Mouse (Mus musculus): Measurements from ENCODE around the gene Tent2.
A peak's percentile ranks its signal among the peaks of the same experiment; 100 is the strongest.
"Not testable (repeated sequence)": the region's sequence is repeated elsewhere in the genome, so short reads cannot be mapped to it uniquely, and the experiment has no call there.

Tent2 gene

DNA sequence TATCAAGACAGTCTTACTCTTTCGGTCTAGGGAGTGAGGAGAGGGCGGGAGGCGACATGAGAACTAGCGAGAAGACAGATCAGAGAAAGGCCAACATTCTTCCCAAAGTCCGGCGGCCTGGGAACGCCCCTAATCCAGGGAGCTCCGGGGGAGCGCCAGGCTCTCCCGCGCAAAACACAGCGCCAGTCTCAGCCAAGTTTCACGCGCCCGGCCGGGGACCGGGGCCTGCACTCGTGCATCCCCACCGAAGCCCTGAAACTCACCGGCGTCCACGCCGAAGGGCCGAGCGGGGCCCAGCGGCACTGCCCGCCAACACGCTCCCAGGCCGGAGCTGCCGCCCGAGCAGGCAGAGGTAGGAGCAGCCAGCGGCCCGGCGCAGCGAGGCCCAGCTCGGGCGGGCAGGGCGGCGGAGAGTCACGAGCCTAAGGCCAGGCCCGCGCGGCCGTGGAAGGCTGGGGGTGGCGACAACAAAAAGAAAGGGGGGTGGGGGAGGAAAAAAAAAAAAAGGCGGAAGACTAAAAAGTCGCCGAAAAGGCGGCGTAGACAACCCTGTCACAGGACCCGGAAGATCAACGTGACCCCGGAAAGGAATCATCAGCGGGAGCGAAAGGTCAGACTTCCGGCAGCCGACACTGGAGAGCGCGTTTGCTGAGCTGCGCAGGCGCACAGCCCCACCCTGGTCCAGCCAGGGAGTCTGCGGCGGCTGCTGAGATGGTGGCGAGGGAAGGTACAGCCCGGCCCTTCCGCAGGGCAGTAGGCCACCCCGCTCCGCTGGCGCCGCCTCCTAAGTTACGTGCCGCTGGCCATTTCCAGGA is at the start of gene Tent2:
Gene Tent2, minus strand, starts transcription at position 555 of the 815 bp plus-strand sequence.
- DNase-seq (ENCODE audit: low read depth), result peak; percentile 96

DNA sequence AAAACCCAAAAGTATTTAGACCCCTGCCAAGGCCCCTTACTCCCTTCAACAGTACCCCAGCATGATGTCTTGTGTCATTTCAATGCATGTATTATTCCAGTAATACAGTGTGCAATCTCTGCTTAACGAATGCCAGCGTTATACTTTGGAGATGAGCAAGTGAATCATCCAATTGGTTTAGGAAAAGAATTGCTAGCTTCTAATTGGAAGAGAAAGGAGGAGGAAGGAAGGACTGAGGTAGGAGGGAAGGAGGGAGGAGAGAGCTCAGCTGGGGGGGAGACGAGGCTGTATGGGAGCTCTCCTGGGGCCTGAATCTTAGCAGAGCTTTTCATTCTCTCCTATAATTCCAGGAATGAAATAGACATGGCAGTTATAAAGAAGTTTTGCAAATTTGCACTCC is 49.0 kb upstream of the Tent2 start:
- no peak for DNase-seq (ENCODE audit: low read depth)

DNA sequence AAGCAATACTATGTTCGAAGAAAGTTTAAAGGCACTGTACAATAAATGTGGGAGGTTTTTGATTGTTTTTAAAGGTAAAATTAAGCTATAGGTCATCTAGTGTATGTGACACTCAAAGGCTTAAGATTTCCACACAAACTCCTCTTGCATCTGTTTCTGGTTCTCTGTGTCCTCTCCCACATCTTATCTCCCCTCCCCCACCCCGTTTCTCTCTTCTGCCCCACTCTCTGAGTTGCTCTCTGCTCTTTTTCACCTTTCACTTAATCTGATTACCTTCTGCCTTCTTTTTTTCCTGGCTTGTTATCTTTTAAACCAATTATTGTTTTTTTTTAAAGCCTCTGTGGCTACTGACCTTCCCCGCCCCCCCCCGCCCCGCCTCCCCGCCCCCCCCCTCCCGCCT is 47.4 kb upstream of the Tent2 start:
- no peak for DNase-seq (ENCODE audit: low read depth)

DNA sequence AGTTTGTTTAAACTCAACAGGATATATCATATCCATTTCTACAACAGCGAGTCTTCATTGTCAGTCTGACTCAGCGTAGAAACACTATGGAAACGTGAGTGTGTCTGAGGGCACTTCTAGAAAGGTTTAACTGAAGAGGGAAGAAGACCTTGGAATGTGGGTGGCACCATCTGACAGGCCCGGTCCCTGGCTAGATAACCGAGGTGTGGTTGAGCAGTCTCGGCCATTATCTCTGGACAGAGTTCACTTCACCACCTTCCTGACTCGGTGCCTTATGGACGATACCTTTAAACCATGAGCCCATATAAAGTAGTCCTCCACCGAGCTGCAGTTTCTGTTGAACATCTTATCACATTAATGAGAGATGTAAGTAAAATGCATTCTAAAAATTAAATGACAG is 46.9 kb upstream of the Tent2 start:
- no peak for DNase-seq (ENCODE audit: low read depth)

DNA sequence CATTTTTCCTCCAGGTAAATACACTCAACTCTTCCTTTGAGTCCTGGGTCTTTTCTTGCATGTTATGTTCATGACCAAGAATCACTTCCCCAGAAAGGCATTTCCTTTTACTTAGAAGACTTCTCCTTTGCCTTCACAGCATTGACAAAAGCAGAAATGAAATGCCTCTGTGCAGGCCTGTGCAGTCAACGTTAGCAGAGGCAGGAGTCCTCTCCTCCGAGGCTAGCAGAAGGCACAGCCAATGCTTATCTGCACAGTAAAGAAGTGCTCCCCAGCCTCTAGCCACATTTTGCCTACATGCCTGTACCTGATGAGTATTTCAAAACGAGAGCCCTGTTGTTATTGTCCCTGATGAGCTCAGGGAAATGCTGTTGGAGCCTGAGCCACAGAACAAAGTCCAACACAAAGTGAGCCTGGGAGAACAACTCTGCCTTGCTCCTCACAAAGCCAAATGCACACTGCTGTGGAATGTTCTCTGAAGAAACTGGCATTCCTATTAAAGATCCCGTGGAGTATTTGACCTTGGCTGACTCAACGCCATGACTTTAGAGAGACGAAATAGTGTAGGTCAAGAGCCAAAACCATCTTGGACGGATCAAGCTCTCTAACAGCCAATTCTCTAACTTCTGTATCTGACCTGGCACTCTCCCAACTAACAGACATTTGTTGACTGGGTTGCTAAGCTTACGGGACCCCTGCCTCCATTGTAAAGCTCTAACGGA is 45.7 kb upstream of the Tent2 start:
- DNase-seq (ENCODE audit: low read depth), result peak; percentile 39

DNA sequence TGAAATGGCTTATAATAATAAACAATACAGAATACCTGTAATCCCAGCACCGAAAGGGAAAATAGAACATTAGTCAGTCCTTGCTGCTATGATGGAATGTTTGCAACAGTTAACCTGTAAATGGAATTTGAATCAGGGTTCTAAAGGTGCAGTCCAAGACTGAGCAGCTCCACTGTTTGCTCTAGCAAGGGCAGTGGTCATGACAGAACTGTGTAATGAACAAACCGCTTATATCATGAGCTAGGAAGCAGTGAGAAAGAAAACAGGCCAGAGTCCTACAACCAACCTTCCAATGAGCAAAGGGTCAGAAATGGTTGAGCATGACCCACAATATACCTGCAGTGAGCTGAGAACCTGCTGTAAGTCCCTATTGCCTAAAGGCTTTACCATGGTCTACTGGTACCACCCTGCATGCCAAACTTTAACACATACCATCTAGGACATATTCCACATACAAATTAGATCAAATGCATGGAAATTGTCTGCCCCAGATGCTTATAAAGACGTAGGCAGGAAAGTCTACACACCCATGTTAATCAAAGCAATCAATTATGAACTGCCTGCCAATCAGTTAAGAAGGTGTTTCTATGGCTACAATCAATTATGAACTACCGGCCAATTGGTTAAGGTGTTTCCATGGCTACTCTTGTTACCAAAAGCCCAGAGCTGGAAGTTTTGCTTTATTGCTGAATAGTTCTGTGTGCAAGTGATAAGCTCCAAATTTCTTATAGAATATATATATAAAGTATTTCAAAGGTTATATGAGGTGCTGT is 42.3 kb upstream of the Tent2 start:
- DNase-seq (ENCODE audit: low read depth), result no peak

DNA sequence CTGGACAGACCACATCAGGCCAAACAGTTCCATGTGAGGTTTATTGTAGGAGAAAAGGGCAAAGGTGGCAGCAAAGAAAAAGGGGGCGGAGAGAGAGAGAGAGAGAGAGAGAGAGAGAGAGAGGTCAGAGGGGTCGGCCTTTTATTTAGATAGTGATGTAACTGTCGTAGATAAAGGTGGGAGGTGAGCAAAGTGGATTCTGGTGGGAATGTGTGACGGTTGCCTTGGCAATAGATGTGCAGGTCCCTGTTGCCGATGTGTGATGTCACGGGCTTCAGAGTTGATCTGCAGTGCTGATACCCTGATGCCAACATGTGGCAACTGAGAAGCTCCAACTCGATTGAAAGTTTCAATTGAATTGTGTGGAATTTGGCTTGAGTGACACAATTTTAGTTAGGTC is 40.1 kb upstream of the Tent2 start:
- no peak for DNase-seq (ENCODE audit: low read depth)

DNA sequence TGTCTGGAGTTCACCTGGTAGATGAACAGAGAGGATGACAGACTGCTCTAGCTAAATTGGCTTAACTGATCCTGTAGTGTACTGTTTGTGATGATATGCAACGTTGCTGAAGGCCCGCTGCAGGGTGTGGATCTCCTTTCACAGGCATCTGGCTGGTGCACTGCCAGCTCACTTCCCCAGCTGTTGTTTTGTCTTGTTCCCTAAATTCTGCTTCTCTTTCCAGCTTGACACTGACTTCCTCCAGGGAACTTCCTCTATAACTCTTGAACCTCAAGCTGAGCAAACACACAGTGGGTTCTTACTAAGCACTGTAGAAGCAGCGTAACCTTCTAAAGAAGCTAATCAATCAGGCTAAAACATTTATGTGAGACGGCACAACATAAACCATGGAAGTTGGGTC is 38.8 kb upstream of the Tent2 start:
- DNase-seq (ENCODE audit: low read depth), result no peak

DNA sequence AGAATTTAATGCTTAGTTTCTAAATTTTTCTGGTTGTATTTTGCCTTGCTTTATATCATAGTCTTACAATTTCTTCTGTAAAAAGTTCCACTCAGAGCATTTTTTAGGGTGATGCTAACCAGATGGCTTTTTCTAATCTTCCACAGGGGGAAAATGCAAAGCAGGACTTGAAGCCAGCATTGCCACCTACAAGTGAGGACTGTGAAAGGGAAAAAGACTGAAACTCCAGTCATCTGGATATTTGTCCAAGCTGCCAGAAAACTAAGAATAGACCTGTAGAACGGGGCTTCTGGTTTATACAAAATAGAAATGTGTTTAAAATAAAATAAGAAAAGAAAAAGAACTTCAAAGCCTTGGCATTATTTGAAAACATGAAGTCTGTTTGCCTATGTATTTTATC is 19.6 kb upstream of the Tent2 start:
- no peak for DNase-seq (ENCODE audit: low read depth)

DNA sequence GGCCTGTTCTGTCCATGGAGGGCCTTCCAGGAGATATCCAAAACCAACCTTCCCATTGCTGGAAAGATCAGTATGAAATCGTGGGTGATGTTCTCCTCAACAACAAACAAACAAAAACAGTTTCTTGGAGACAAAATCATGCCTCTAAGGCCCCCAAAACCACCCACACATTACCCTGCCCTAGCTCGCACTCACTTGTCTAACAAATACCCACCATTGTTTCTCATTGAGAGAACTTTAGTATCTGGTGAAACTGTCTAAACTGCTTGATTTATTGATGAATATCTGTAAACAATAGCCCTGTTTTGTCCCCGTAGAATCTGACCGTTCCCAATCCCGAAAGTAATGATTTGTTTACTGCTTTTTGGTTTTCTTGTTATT is 451 bp upstream of the Tent2 start:
- DNase-seq (ENCODE audit: low read depth), result no peak

DNA sequence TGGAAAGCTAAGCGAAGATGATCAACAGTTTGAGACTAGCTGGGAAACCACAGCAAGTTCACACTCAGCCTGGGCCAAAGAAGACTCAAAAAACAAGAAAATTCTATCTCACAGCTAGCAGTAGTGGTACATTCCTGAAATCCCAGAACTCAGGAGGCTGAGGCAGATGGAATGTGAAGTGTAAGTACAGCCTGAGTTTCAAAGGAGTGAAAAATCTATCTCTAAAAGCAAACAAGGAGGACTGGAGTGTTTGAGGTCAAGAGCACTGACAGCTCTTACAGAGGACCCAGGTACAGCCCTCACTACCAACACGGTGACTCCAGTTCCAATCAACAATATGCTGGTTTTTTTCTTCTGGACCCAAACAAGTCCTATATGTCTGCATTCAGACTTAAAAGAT is 2.8 kb downstream of the Tent2 start:
- DNase-seq (ENCODE audit: low read depth), result no peak

DNA sequence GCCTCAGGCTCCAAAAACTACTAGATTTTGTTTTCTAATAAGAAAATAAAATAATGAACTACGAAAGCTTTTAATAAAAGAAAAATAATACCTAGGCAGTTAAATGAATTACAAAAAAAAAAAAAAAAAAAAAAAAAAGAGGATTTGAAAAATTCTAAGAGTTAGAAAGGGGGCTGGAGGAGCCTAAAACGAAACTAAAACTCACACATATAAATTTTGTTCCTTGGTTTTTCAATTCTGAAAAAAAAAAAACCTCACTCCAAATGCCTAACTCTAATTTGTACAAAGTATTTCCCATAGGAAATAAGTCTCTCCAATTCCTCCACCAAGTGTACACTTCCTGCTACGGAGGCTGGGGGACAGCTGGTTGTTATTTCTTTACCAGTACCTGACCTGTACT is 3.4 kb downstream of the Tent2 start:
- no peak for DNase-seq (ENCODE audit: low read depth)

DNA sequence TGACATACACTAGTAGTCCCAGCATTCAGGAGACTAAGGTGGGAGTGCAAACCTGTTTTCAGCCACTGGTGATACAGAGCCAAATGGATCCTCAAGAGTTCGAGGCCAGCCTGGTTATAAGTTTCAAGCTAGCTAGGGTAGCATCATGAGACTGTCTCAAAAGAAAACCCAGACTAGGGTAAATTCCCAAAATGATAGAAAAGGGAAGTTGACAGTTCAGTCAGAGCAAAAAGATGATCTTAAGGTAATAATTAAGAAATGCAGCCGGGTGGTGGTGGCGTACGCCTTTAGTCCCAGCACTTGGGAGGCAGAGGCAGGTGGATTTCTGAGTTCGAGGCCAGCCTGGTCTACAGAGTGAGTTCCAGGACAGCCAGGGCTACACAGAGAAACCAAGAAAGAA is 4.4 kb downstream of the Tent2 start:
- not testable (repeated sequence) for DNase-seq (ENCODE audit: low read depth)

DNA sequence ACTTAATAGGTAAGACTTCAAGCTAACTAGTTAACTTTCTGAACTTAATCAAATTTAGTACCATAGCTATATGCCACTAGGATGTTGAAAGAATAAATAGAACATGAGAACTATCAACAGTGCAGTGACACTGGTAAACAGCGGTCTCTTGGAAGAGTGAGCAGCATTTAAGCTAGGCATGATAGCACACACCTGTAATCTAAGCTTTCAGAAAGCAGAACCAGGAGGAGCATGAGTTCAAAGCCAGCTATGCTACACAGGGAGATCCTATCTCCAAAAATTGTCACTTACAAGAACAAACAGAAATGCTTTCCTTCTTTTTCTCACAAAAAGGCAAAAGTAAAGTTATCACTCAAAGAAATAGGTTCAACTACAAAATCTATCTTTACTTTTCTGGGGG is 11.8 kb downstream of the Tent2 start:
- no peak for DNase-seq (ENCODE audit: low read depth)

DNA sequence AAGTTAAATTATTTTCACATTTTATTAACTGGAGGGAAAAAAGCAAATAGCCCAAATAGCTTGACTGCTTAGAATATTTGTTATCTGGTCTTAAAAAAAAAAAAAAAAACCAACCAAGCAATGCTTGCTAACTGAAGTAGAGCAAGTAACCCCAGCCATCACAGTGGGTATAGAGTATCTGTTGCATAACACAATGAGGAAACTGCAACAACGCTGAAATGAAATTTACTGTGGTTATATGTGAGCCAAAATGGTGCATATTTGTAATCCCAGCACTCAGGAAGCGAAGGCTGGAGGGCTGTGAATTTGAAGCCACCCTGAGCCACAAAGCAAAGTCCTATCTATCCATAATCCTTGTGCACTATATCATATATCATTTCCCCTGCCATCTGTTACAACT is 12.7 kb downstream of the Tent2 start:
- DNase-seq (ENCODE audit: low read depth), result no peak

DNA sequence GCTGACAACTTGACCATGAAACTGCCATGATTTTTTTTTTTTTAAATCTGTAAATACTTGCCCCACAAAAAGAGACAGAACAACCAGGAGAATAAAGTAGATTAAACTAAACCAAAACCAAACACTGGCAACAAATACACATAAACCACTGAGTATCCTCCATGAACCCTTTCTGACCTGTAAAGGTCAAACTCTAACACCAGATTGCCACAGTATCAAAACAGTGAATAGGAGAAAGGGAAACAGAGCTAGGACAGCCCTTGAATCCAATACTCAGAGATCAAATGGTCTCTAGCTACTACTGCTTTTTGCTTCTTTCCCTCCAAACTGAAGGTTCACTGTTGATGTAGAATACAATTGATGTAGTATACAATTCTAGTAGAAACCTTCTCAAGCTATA is 14.6 kb downstream of the Tent2 start:
- no peak for DNase-seq (ENCODE audit: low read depth)

DNA sequence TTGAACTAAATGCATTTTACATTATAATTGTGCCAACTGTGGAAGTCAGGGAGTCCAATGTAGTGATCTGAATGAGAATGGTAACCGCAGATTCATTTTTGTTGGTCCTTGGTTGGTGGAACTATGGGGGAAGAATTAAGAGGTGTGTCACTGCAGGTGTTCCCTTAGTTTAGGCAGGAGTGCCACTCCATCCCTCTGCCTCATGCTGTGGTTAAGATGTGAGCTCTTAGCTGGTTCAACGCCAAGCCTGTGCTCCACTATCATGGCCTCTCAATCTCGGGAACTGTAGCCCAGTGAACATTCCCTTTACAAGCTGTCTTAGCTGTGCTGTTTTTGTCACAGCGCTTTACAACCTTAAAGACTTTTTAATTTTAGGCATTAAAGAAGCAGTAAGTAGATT is 28.9 kb downstream of the Tent2 start:
- DNase-seq (ENCODE audit: low read depth), result no peak

DNA sequence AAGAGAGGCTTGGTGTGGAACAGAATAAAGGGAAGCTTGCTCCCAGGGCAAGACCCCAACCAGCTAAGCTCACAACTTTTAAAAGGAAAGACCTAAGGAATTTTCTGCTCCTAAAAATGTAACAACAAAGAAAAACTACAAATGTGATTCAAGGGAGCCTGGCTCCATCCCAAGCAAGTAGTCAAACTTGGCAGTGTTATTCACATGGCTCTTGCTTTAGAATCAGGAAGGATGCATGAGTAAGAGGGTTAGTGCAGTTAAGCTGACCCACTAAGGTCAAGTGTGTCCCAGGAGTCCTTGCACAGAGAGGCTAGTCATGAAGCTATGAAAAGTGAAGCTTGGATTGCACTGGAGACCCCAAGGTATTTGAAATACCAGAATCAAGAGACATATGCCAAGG is 29.7 kb downstream of the Tent2 start:
- peak; percentile 88 for DNase-seq (ENCODE audit: low read depth)

DNA sequence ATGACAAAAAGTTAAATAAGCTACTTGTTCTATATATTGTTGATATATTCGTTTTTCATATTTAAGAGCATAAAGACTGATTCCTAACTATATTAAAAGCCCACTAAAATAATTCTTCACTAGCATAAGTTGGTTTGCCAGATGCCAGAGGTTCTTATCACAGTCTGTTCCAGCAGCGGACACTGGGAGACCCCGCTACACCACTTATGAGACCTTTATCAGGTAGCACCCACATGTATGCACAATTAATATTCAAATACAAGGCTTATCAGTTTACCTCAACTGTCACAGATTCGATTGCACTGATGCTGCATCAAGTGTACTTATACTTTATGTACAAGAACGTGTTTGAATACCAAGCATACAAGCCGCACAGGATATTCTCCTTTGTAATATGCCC is 33.9 kb downstream of the Tent2 start:
- no peak for DNase-seq (ENCODE audit: low read depth)

DNA sequence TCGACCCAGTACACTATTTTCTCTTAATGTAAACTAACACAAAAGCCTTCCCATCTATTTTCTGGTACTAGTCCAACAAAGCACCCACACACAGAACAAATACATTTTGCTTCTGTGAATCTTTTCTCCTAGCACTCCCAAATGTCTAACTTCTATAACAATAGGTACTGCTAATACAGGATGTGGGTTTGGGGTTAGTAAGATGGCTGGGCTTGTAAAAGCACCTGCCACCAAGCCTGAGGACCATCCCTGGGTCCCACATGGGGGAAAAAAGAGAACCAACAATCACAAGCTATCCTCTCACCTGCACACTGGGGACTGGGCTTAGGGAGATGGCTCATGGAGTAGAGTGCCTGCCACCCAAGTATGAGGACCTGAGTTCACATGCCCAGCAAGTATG is 38.9 kb downstream of the Tent2 start:
- no peak for DNase-seq (ENCODE audit: low read depth)

DNA sequence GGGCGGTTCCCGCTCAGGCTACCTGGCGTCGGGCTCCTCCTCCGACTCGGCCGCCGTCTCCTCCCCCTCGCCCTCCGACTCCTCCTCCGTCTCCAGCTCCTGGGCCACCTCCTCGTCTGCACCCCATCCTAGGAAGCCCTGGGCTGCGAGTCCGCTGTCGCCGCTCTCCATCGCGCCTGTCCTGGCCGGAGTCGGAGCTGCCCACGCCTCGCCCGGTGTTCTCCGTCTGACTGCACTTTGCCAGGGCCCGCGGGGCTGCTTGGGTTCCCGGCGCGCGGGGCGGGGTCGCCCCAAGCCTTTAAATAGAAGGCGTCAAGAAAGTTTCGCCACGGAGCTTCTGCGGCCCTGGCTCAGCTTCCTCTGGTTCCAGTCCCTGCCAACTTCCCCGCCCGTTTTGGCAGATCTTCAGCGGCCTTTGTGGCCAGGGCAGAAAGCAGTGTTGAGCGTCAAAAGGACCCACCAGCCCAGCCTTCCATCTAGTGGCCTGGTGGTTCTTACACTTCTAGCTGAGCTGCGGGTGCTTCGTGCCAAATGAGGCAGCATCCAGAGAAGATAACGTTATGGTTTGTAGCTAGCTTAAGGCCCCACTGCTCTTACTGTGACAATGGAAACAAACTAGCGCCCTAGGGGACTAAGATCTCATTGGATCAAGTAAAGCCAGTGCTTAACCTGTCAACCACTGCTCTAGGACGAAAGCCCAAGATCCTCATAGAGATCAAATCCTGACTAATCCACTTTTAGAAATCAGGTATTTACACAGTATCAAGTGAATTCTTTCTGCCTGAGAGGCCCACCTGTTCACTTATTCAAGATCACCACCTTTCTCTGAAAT is 47.6 kb downstream of the Tent2 start, which contains the start of gene Cmya5:
Gene Cmya5, minus strand, starts transcription at position 389 of the 832 bp plus-strand sequence.
- peak; percentile 20 for DNase-seq (ENCODE audit: low read depth)

DNA sequence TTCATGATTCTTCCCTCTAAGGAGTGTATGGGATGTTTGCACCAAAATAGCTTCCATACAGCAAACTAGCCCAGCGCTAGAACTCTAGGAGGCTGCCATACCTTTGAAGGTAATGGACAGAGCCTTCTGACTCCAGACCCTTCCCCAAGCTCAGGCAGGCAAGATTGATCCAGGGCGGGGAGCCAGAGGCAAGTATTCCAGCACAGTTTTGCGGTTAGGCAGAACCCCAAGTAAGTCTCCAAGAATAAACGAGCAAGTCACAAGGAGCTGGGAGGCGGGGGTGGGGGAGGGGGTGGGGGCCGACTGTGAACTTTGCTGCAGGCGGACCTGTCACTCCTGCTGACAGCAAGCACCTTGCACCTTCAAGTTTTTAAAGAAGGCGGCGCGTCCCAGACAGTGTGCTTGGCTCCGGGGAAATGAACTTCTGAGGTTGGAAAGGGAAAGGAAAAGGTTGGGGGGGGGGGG is 48.3 kb downstream of the Tent2 start:
- DNase-seq (ENCODE audit: low read depth), result no peak

Measured in NIH3T3 (cell line).